Mouse (Mus musculus) lung, postnatal 0 days (tissue): ENCODE measurements around the gene Loxl3. TPM values are rescaled to one million over a fixed set of nuclear protein-coding genes. Genes with fewer than 3 reads are reported as not detected.
A peak's percentile ranks its signal among the peaks of the same experiment; 100 is the strongest.

Experiments used
- ATAC-seq: fragments of 200-750 bp; cut with Nextera tagmentation; 2 replicates; pipeline ENCODE4 v1.8.0; 2017; ENCODE audit warnings: moderate library complexity
- DNase-seq: peaks from one replicate; pipeline ENCODE4 v3.0.0-alpha.2; 2016; ENCODE audit warnings: low spot score
- H3K27ac ChIP-seq: fragments of 300-500 bp; sonication (generic); 2 replicates; pipeline ENCODE4 v1.5.1; 2014; ENCODE audit warnings: antibody characterized with exemption, mild to moderate bottlenecking, low read length, mixed read lengths
- H3K27me3 ChIP-seq: fragments of 300-500 bp; sonication (generic); replicated peaks from 2 replicates; pipeline ENCODE4 v1.6.1; 2014; ENCODE audit warnings: low read length, mixed read lengths; ENCODE audit not compliant: insufficient read depth
- H3K36me3 ChIP-seq: fragments of 300-500 bp; sonication (generic); 2 replicates; pipeline ENCODE4 v1.6.1; 2014; ENCODE audit warnings: low read length, mixed read lengths; ENCODE audit not compliant: insufficient read depth
- H3K4me1 ChIP-seq: fragments of 300-500 bp; sonication (generic); 2 replicates; pipeline ENCODE4 v1.6.1; 2014; ENCODE audit warnings: antibody characterized with exemption, low read depth, low read length, mixed read lengths; ENCODE audit not compliant: insufficient read depth
- H3K4me2 ChIP-seq: fragments of 300-500 bp; sonication (generic); replicated peaks from 2 replicates; pipeline ENCODE4 v1.6.1; 2014; ENCODE audit warnings: low read depth, mild to moderate bottlenecking, low read length, moderate library complexity, mixed read lengths
- H3K4me3 ChIP-seq: fragments of 300-500 bp; sonication (generic); 2 replicates; pipeline ENCODE4 v1.5.1; 2014; ENCODE audit warnings: low read depth, low read length
- H3K9ac ChIP-seq: fragments of 300-500 bp; sonication (generic); replicated peaks from 2 replicates; pipeline ENCODE4 v1.6.1; 2014; ENCODE audit warnings: low read depth, mild to moderate bottlenecking
- H3K9me3 ChIP-seq: fragments of 300-500 bp; sonication (generic); 2 replicates; pipeline ENCODE4 v1.6.1; 2016; ENCODE audit warnings: low read length, mixed read lengths
- CTCF ChIP-seq: IDR thresholded peaks from 2 replicates; pipeline ENCODE4 v1.5.1; 2016; ENCODE audit warnings: antibody characterized with exemption, mild to moderate bottlenecking
- EP300 ChIP-seq: IDR thresholded peaks from 2 replicates; pipeline ENCODE4 v1.6.1; 2016; ENCODE audit warnings: antibody characterized with exemption, mild to moderate bottlenecking, control low read depth
- WGBS: fragments of 180-500 bp; shearing (Covaris S2); extraction: QIAGEN DNeasy Blood & Tissue Kit; methylation state at CpG from one replicate; pipeline ENCODE4 v1.1.7; 2014; 5-methylcytosine and 5-hydroxymethylcytosine counted together
- polyA plus RNA-seq: library from polyadenylated mRNA; unstranded; fragments of >200 nt; fragmentation: Nextera tagmentation; extraction: Ambion mirVana; gene quantifications from 2 replicates; pipeline ENCODE4 v1.2.1, GENCODE M21; 2015

The Loxl3 gene
- polyA plus RNA-seq, 1 experiment from 2014 or later = 10.1 TPM

- Histone ChIP-seq H3K4me3 (peak within 1 kb of the TSS; percentile 16; the same call in 1 of the 2 replicates), H3K36me3 (no peaks in the 10 kb centered on the region), H3K27me3 (peaks cover 28% of the 10 kb centered on the region; the same call in 1 of the 2 replicates), H3K27ac (no peak within 1 kb of the TSS), H3K4me1 (peaks cover 5% of the 10 kb centered on the region), H3K9ac (no peak within 1 kb of the TSS), H3K9me3 (no peaks in the 10 kb centered on the region), H3K4me2 (peak within 1 kb of the TSS; percentile 50)
- DNase-seq (no peak), ATAC-seq (no peak)
- 3% methylated on average over 35 of the region's 42 CpGs for WGBS
- TF ChIP-seq CTCF = no peak
- TF ChIP-seq EP300 = no peak
These were observed 52.4 kb downstream of the Loxl3 start, which contains the start of gene Lbx2 for GRCm38 (mm10) chr6:83086121-83087035. TSS of gene Lbx2 (plus strand) at chr6:83086367.

DNA sequence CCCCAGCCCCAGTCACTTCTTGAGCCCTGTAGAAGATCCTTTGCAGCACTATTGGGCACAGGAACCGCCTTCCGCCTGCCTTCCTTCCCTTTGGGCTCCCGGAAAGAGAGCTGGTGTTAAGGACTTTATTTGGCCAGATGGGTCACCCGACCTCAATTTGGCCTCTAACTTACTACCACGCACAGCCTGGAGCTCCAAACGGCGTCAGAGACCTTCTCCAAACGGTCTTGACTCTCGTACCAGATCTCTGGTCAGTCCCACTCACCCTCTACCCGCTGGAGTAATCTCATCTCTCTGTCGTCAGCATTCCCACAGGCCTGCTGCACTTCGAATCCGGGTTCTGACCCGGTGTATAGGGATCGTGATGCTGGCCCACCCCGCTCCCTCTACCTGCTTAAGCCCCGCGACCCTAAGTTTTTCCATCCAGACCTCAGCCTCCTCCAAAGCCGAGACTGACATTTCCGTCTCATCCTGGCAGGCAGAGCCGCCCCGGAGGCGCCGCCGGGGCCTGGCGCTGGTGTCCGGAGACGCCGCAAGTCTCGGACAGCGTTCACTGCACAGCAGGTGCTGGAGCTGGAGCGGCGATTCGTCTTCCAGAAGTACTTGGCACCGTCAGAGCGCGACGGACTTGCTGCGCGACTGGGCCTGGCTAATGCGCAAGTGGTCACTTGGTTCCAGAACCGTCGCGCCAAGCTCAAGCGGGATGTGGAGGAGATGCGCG, 53.4 kb downstream of the Loxl3 start:
- Histone ChIP-seq H3K4me2 (peak overlapping the region; percentile 50), H3K9ac (no peak overlapping the region), H3K9me3 (no peaks in the 10 kb centered on the region), H3K4me1 (peaks cover 5% of the 10 kb centered on the region), H3K27ac (no peak overlapping the region), H3K36me3 (no peaks in the 10 kb centered on the region), H3K27me3 (peaks cover 28% of the 10 kb centered on the region; the same call in 1 of the 2 replicates), H3K4me3 (peak overlapping the region; percentile 16)
- WGBS = 2% methylated on average over 47 of the region's 47 CpGs
- no peak; the same call in 1 of the 2 replicates for ATAC-seq
- no peak for DNase-seq
- TF ChIP-seq EP300 (no peak), CTCF (no peak)

- DNase-seq = no peak
- 16% methylated on average over 9 of the region's 9 CpGs for whole genome bisulfite sequencing
- H3K27ac ChIP-seq = no peak overlapping the region
- no peak overlapping the region for H3K9ac ChIP-seq
- ATAC-seq = no peak
- peak overlapping the region; percentile 16 for H3K4me3 ChIP-seq
- H3K4me2 ChIP-seq = peak overlapping the region; percentile 50
- H3K9me3 ChIP-seq = no peaks in the 10 kb centered on the region
- peaks cover 28% of the 10 kb centered on the region; the same call in 1 of the 2 replicates for H3K27me3 ChIP-seq
- H3K36me3 ChIP-seq = no peaks in the 10 kb centered on the region
- H3K4me1 ChIP-seq = peaks cover 5% of the 10 kb centered on the region
- TF ChIP-seq CTCF (no peak), EP300 (no peak)
These were observed 53.9 kb downstream of the Loxl3 start for GRCm38 (mm10) chr6:83087926-83088260.

DNA sequence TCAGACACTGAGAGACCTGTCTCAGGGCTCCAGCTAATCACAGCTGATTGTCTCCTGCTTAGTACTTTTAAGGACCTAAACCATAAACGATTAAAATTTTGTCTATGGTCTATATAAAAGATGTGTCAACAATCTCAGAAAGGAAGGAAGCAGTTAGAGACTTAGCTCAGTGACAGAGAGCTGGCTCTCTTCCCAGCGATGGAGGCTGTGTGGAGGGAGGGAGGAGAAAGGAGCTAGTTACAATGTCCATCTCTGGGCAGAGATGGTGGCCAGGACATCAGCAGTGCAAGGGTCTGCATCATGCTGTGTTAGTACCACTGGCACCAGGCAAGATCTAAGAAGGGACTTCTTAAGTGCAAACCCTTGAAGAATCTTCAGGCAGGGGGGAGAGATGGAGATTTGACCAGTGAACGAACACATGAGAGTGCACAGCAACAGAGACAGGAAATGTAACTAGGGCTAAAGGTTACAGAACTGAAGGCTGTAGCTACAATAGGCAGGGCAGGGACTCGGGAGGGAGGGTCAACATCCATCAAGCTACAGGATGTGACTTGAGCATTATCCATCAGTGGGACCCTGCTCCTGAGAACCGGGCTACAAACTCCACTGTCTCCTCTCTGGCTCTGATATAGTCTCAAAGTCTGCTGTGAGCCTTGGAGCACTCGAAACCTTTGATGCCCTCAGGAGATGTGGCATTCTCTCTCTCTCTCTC, 58.6 kb downstream of the Loxl3 start:
- no peak for DNase-seq
- Histone ChIP-seq H3K4me2 (no peak overlapping the region), H3K9ac (no peak overlapping the region), H3K27me3 (peaks cover 9% of the 10 kb centered on the region; the same call in 1 of the 2 replicates), H3K4me3 (no peak overlapping the region), H3K4me1 (peaks cover 5% of the 10 kb centered on the region; the same call in 1 of the 2 replicates), H3K27ac (no peak overlapping the region), H3K36me3 (no peaks in the 10 kb centered on the region), H3K9me3 (no peaks in the 10 kb centered on the region)
- 18% methylated on average over 6 of the region's 6 CpGs for WGBS
- TF ChIP-seq CTCF = no peak
- TF ChIP-seq EP300 = no peak
- peak; percentile 67 for ATAC-seq

DNA sequence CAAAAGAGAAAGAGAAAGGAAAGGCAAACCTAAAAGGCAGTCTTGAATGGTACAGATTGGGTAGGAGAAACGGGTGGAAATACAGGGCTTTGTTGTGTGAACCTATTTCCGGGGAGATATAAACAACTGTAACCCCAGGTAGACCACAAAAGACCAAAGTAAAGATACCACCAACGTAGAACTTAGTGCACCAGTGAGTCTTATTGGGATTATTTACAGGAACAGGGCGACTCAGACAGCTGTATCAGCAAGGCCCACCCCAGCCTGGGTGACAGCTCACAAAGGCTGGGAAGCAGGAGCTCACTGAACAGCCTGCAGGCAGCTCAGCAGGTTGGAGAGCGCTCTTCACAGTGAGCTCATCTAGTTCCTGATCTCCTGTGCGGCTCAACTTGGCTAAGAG, 62.0 kb downstream of the Loxl3 start:
- H3K27me3 ChIP-seq = no peaks in the 10 kb centered on the region
- 40% methylated on average over 6 of the region's 6 CpGs for WGBS

More for the DNA sequence above, 62.0 kb downstream of the Loxl3 start:
- ATAC-seq = no peak
- Histone ChIP-seq H3K4me1 (no peaks in the 10 kb centered on the region), H3K9ac (no peak overlapping the region), H3K4me3 (no peak overlapping the region), H3K36me3 (no peaks in the 10 kb centered on the region), H3K27ac (no peak overlapping the region), H3K4me2 (no peak overlapping the region), H3K9me3 (no peaks in the 10 kb centered on the region)
- TF ChIP-seq EP300 = no peak
- TF ChIP-seq CTCF = no peak
- no peak for DNase-seq
